Mouse (Mus musculus) cortical plate, adult 2 months (tissue): ENCODE data around the gene Atr.

ENCODE experiments used
- CTCF ChIP-seq: fragments of 200-500 bp; IDR thresholded peaks from 2 replicates; pipeline ENCODE4 v1.5.1; 2011; ENCODE audit warnings: mild to moderate bottlenecking, control low read depth, low read length; ENCODE audit not compliant: insufficient read depth; ENCODE audit errors: extremely low read depth
- POLR2A ChIP-seq: fragments of 200-500 bp; IDR thresholded peaks from 2 replicates; pipeline ENCODE4 v1.6.1; 2011; ENCODE audit warnings: mild to moderate bottlenecking, low read length, control low read depth; ENCODE audit not compliant: insufficient read depth; ENCODE audit errors: extremely low read depth

- no peak for TF ChIP-seq CTCF
- TF ChIP-seq POLR2A = no peak
These were observed 96.3 kb downstream of the Atr start for GRCm38 (mm10) chr9:95953658-95954057.
